Mouse (Mus musculus) kidney, postnatal 0 days (tissue): ENCODE measurements at regions not wholly inside any gene's neighbourhood (a gene's known extent, or its start where the extent isn't known, plus 50 kb on each side); places are given as distances from the start of the nearest gene placed in this dataset.

Source experiments
- ATAC-seq: fragments of 200-750 bp; cut with Nextera tagmentation; replicated peaks from 2 replicates; pipeline ENCODE4 v1.8.0; 2017; ENCODE audit warnings: low read depth, moderate number of reproducible peaks, moderate TSS enrichment, moderate library complexity; ENCODE audit not compliant: low FRiP score
- DNase-seq: peaks from one replicate; pipeline ENCODE4 v3.0.0-alpha.2; 2016; ENCODE audit warnings: low spot score
- H3K27ac ChIP-seq: fragments of 300-500 bp; sonication (generic); 2 replicates; pipeline ENCODE4 v1.5.1; 2014; ENCODE audit warnings: mild to moderate bottlenecking
- H3K27me3 ChIP-seq: fragments of 300-500 bp; sonication (generic); 2 replicates; pipeline ENCODE4 v1.6.1; 2014; ENCODE audit warnings: low read length, mixed read lengths; ENCODE audit not compliant: insufficient read depth
- H3K36me3 ChIP-seq: fragments of 300-500 bp; sonication (generic); 2 replicates; pipeline ENCODE4 v1.6.1; 2014; ENCODE audit warnings: low read length, mixed read lengths; ENCODE audit not compliant: insufficient read depth
- H3K4me1 ChIP-seq: fragments of 300-500 bp; sonication (generic); replicated peaks from 2 replicates; pipeline ENCODE4 v1.6.1; 2014; ENCODE audit warnings: antibody characterized with exemption, low read length, mixed read lengths; ENCODE audit not compliant: insufficient read depth
- H3K4me2 ChIP-seq: fragments of 300-500 bp; sonication (generic); 2 replicates; pipeline ENCODE4 v1.6.1; 2014; ENCODE audit warnings: mild to moderate bottlenecking, low read length, moderate library complexity, mixed read lengths
- H3K4me3 ChIP-seq: fragments of 300-500 bp; sonication (generic); replicated peaks from 2 replicates; pipeline ENCODE4 v1.5.1; 2014; ENCODE audit warnings: low read depth, low read length
- H3K9ac ChIP-seq: fragments of 300-500 bp; sonication (generic); 2 replicates; pipeline ENCODE4 v1.6.1; 2014; ENCODE audit warnings: low read depth, low read length
- H3K9me3 ChIP-seq: fragments of 300-500 bp; sonication (generic); replicated peaks from 2 replicates; pipeline ENCODE4 v1.6.1; 2016; ENCODE audit warnings: low read length, inconsistent platforms, mixed read lengths
- CTCF ChIP-seq: IDR thresholded peaks from 2 replicates; pipeline ENCODE4 v1.5.1; 2016; ENCODE audit warnings: antibody characterized with exemption, low read depth, mild to moderate bottlenecking, moderate library complexity
- whole genome bisulfite sequencing: fragments of 180-500 bp; shearing (Covaris S2); extraction: QIAGEN DNeasy Blood & Tissue Kit; methylation state at CpG from one replicate; pipeline ENCODE4 v1.1.7; 2014; 5-methylcytosine and 5-hydroxymethylcytosine counted together

GRCm38 (mm10) chr8:126734743-126735487 is 141.1 kb upstream of the Irf2bp2 start:
- Histone ChIP-seq H3K9me3 (no peaks in the 10 kb centered on the region), H3K4me2 (no peak overlapping the region), H3K4me3 (no peak overlapping the region), H3K36me3 (no peaks in the 10 kb centered on the region), H3K4me1 (peaks cover 48% of the 10 kb centered on the region), H3K9ac (no peak overlapping the region), H3K27ac (peak overlapping the region; percentile 99), H3K27me3 (no peaks in the 10 kb centered on the region)
- peak; percentile 31 for ATAC-seq
- peak; percentile 66 for DNase-seq
- 15% methylated on average over 7 of the region's 7 CpGs for WGBS
- no peak for TF ChIP-seq CTCF

DNA sequence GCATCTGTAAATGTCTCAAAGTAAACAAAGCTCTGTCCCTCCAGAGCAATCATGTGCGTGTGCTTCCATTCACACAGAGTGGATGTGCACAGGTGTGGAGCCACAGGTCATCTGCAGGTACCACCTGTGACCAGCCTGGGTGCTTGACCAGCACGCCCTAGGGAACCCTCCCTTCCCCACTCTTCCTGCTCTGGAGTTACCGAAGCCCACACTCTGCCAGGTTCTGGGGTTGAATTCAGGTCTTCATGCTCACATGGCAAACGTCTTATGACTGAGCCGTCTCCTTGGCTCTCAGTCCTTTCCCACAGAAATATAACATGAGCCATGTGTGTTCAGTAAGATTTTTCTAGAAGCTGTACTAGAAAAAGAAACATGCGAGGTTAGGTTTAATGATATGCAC is 140.0 kb upstream of the Irf2bp2 start:
- no peaks in the 10 kb centered on the region for H3K36me3 ChIP-seq
- H3K9me3 ChIP-seq: no peaks in the 10 kb centered on the region
- DNase-seq (no peak), ATAC-seq (no peak)
- peaks cover 48% of the 10 kb centered on the region for H3K4me1 ChIP-seq
- H3K27ac ChIP-seq: peak overlapping the region; percentile 99
- H3K4me2 ChIP-seq: no peak overlapping the region
- no peak for TF ChIP-seq CTCF
- no peaks in the 10 kb centered on the region for H3K27me3 ChIP-seq
- no peak overlapping the region for H3K4me3 ChIP-seq
- 57% methylated on average over 6 of the region's 6 CpGs for WGBS
- H3K9ac ChIP-seq: no peak overlapping the region

- no peak for DNase-seq
- no peak overlapping the region for H3K4me3 ChIP-seq
- H3K36me3 ChIP-seq: no peaks in the 10 kb centered on the region
- H3K4me2 ChIP-seq: no peak overlapping the region
- no peaks in the 10 kb centered on the region for H3K9me3 ChIP-seq
- no peak for TF ChIP-seq CTCF
- H3K9ac ChIP-seq: no peak overlapping the region
- no peak for ATAC-seq
- 51% methylated on average over 7 of the region's 7 CpGs for WGBS
- peak overlapping the region; percentile 99 for H3K27ac ChIP-seq
- H3K27me3 ChIP-seq: no peaks in the 10 kb centered on the region
- peaks cover 48% of the 10 kb centered on the region for H3K4me1 ChIP-seq
Measured at GRCm38 (mm10) chr8:126733307-126733706, 139.5 kb upstream of the Irf2bp2 start.

DNA sequence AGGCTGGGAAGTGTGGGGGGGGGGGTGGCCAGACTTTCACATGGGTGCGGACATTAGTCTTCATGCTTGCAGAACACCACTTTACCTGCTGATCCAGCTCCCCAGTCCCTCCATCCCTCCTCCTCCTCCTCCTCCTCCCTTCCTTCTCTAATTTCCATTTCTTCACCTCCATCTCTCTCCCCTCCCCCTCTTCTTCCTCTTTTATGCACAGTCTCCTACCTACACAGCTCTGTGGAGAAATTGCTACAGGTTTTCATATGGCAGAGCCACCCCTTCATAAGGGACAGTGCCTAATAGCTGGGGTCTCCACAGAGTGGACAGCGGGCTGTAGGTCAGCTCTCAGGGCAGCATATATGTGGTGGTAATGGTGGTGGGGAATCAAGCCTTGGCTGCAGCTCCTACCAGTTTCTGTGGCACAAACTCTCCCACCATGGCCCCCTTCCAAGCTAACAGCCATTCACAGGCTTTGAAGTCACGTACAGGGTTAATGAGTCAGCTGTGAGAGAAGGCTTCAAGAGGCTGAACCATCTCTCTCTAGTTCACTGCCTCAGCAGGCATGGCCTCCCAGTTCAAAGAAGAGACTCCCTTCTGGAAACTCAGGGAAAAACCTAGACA is 136.3 kb upstream of the Irf2bp2 start:
- Histone ChIP-seq H3K36me3 (no peaks in the 10 kb centered on the region), H3K27me3 (no peaks in the 10 kb centered on the region), H3K27ac (peak overlapping the region; percentile 54), H3K4me1 (peaks cover 26% of the 10 kb centered on the region), H3K9ac (no peak overlapping the region), H3K4me3 (no peak overlapping the region), H3K4me2 (no peak overlapping the region), H3K9me3 (no peaks in the 10 kb centered on the region)
- 57% methylated on average over 2 of the region's 3 CpGs for WGBS
- TF ChIP-seq CTCF: no peak
- DNase-seq (no peak), ATAC-seq (no peak)

DNA sequence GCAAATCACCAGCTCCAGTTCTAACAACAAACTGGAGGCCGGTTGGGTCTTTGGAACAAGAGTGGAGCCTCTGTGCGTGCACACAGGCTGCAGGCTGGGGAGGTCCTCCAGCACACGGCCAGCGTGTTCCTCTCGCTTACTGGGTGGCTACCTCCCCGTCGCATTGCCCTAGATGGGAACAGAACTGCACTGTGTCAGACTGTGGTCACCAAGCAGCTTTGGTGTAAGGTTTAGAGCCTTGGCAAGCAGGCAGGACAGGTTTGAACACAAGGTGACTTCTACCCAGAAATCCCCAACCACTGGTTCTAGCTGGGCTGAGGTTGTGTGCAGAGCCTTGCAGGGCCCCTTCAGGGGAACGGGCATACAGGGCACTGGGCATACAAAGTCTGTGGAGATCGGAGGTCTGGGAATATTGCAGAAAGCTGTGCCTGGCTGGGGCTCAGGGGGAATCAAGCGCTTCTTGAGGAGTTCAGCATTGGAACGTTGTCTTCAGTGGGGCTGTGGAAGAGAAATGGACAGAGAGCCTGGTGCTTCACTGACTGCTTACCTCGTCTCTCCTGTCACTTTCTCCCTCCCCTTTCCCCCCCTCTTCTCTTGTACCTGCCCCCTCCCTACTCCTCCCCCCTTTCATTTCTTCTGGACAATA is 135.3 kb upstream of the Irf2bp2 start:
- H3K4me2 ChIP-seq: no peak overlapping the region
- H3K4me1 ChIP-seq: peaks cover 16% of the 10 kb centered on the region; the same call in 1 of the 2 replicates
- no peak overlapping the region for H3K4me3 ChIP-seq
- WGBS: 71% methylated on average over 12 of the region's 12 CpGs
- no peak for TF ChIP-seq CTCF
- no peaks in the 10 kb centered on the region for H3K36me3 ChIP-seq
- H3K27me3 ChIP-seq: no peaks in the 10 kb centered on the region
- H3K27ac ChIP-seq: peak overlapping the region; percentile 42
- ATAC-seq (no peak), DNase-seq (no peak)
- no peak overlapping the region for H3K9ac ChIP-seq
- H3K9me3 ChIP-seq: no peaks in the 10 kb centered on the region

- no peak for ATAC-seq
- Histone ChIP-seq H3K36me3 (no peaks in the 10 kb centered on the region), H3K9me3 (no peaks in the 10 kb centered on the region), H3K27ac (no peak overlapping the region), H3K4me3 (no peak overlapping the region), H3K4me2 (no peak overlapping the region), H3K27me3 (no peaks in the 10 kb centered on the region), H3K4me1 (peaks cover 12% of the 10 kb centered on the region; the same call in 1 of the 2 replicates), H3K9ac (no peak overlapping the region)
- TF ChIP-seq CTCF: no peak
- no peak for DNase-seq
- 92% methylated on average over 5 of the region's 5 CpGs for WGBS
Measured at GRCm38 (mm10) chr8:126728135-126728534, 134.3 kb upstream of the Irf2bp2 start.
